Mouse (Mus musculus): Measurements from ENCODE around the gene Hoxa11. TPM values are rescaled to one million over a fixed set of nuclear protein-coding genes. Genes with fewer than 3 reads are reported as not detected.

Hoxa11 gene
- polyA plus RNA-seq, 1 experiment: not detected

DNA sequence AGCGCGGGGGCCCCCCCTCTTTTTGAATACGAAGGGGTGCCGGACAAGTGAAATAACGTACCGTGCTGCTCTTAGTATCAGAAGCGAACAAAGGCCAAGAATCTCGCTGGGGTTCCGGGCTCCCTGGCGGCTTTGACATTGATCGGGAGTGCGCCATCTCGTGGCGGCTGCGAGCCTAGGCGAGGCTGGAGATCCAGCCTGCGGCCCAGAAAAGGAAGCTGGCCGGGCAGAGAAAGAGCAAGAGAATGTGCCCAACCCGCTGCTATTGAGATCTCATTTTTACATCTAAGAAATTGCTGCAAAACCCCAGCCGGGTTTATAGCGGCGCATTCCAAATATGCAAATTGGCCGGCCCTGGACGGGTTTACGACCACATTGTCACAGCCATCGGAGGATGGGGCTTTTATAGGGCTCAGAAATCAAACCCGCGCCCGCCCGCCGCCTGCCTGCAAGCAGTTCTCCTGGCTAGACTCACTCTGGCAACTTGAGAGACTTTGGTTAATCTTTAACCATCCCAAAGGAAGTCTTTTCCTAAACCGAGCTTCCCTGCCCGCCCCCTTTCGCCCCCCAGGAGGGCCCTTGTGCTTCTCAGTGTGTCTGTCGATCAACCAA is 5.1 kb downstream of the Hoxa11 start, which contains the start of gene Hoxa10:
Gene Hoxa10, minus strand, starts transcription at position 466 of the 612 bp plus-strand sequence.
- H3K27ac ChIP-seq (ENCODE audit: insufficient read depth, low read length): no peak within 1 kb of the TSS
- H3K36me3 ChIP-seq (ENCODE audit: control insufficient read depth, insufficient read depth, low read length, poor library complexity, severe bottlenecking): no peaks in the 10 kb centered on the region
- H3K4me1 ChIP-seq (ENCODE audit: control insufficient read depth, insufficient read depth, low read length): no peaks in the 10 kb centered on the region
- H3K9ac ChIP-seq (ENCODE audit: low read depth, poor library complexity, severe bottlenecking): no peak within 1 kb of the TSS
- peak within 1 kb of the TSS; percentile 16; the same call in 1 of the 2 replicates for H3K4me3 ChIP-seq (ENCODE audit: low read depth, low read length)
- no peaks in the 10 kb centered on the region for H3K9me3 ChIP-seq (replicated peaks; ENCODE audit: control insufficient read depth, insufficient read depth, low read length, poor library complexity, severe bottlenecking)
- TF ChIP-seq EP300 (IDR thresholded peaks at IDR 0.05; ENCODE audit: insufficient read depth, low read depth, low read length): no peak
- TF ChIP-seq CTCF (IDR thresholded peaks at IDR 0.05; ENCODE audit: low read depth, low read length): peak; percentile 80
- no peak for TF ChIP-seq POLR2A (IDR thresholded peaks at IDR 0.05; ENCODE audit: insufficient read depth, low read length)
- H3K27me3 ChIP-seq (ENCODE audit: control insufficient read depth, insufficient read depth, low read length, poor library complexity, severe bottlenecking): peaks cover 61% of the 10 kb centered on the region

GRCm38 (mm10) chr6:52239625-52240388 is 5.8 kb downstream of the Hoxa11 start:
- Histone ChIP-seq H3K4me3 (ENCODE audit: low read depth, low read length) (peak overlapping the region; percentile 12; the same call in 1 of the 2 replicates), H3K27me3 (ENCODE audit: control insufficient read depth, insufficient read depth, low read length, poor library complexity, severe bottlenecking) (peaks cover 59% of the 10 kb centered on the region), H3K36me3 (ENCODE audit: control insufficient read depth, insufficient read depth, low read length, poor library complexity, severe bottlenecking) (no peaks in the 10 kb centered on the region), H3K27ac (ENCODE audit: insufficient read depth, low read length) (no peak overlapping the region), H3K9me3 (replicated peaks; ENCODE audit: control insufficient read depth, insufficient read depth, low read length, poor library complexity, severe bottlenecking) (no peaks in the 10 kb centered on the region), H3K9ac (ENCODE audit: low read depth, poor library complexity, severe bottlenecking) (no peak overlapping the region), H3K4me1 (ENCODE audit: control insufficient read depth, insufficient read depth, low read length) (no peaks in the 10 kb centered on the region)
- no peak for TF ChIP-seq POLR2A (IDR thresholded peaks at IDR 0.05; ENCODE audit: insufficient read depth, low read length)
- TF ChIP-seq EP300 (IDR thresholded peaks at IDR 0.05; ENCODE audit: insufficient read depth, low read depth, low read length): no peak
- TF ChIP-seq CTCF (IDR thresholded peaks at IDR 0.05; ENCODE audit: low read depth, low read length): no peak

GRCm38 (mm10) chr6:52238976-52239375 is 6.6 kb downstream of the Hoxa11 start:
- Histone ChIP-seq H3K36me3 (ENCODE audit: control insufficient read depth, insufficient read depth, low read length, poor library complexity, severe bottlenecking) (no peaks in the 10 kb centered on the region), H3K4me3 (ENCODE audit: low read depth, low read length) (no peak overlapping the region), H3K27ac (ENCODE audit: insufficient read depth, low read length) (no peak overlapping the region), H3K9me3 (replicated peaks; ENCODE audit: control insufficient read depth, insufficient read depth, low read length, poor library complexity, severe bottlenecking) (no peaks in the 10 kb centered on the region), H3K4me1 (ENCODE audit: control insufficient read depth, insufficient read depth, low read length) (no peaks in the 10 kb centered on the region), H3K27me3 (ENCODE audit: control insufficient read depth, insufficient read depth, low read length, poor library complexity, severe bottlenecking) (peaks cover 62% of the 10 kb centered on the region), H3K9ac (ENCODE audit: low read depth, poor library complexity, severe bottlenecking) (no peak overlapping the region)
- TF ChIP-seq POLR2A (IDR thresholded peaks at IDR 0.05; ENCODE audit: insufficient read depth, low read length) (no peak), CTCF (IDR thresholded peaks at IDR 0.05; ENCODE audit: low read depth, low read length) (no peak), EP300 (IDR thresholded peaks at IDR 0.05; ENCODE audit: insufficient read depth, low read depth, low read length) (no peak)

DNA sequence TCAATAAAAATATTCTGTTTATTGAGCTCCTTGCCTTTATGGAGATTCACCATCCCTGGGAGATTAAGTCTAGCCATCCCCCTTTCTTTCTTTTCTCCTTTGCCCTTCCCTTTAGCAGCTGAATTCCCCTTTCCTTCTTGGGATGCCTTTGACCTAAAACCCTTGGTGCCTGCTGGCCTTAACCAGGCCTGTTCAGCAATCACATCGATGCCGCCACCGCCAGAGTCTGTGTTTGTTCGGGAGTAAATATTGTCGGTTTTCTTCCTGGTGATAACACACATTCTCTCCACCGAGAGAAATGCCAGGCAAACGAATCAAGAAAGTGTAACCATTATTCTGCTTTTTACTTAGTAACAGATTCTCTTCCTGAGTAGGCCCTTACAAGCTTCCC is 7.5 kb downstream of the Hoxa11 start:
- no peak overlapping the region for H3K9ac ChIP-seq (ENCODE audit: low read depth, poor library complexity, severe bottlenecking)
- no peaks in the 10 kb centered on the region for H3K4me1 ChIP-seq (ENCODE audit: control insufficient read depth, insufficient read depth, low read length)
- no peaks in the 10 kb centered on the region for H3K36me3 ChIP-seq (ENCODE audit: control insufficient read depth, insufficient read depth, low read length, poor library complexity, severe bottlenecking)
- H3K27me3 ChIP-seq (ENCODE audit: control insufficient read depth, insufficient read depth, low read length, poor library complexity, severe bottlenecking): peaks cover 64% of the 10 kb centered on the region
- H3K27ac ChIP-seq (ENCODE audit: insufficient read depth, low read length): no peak overlapping the region
- H3K4me3 ChIP-seq (ENCODE audit: low read depth, low read length): no peak overlapping the region
- no peaks in the 10 kb centered on the region for H3K9me3 ChIP-seq (replicated peaks; ENCODE audit: control insufficient read depth, insufficient read depth, low read length, poor library complexity, severe bottlenecking)
- TF ChIP-seq POLR2A (IDR thresholded peaks at IDR 0.05; ENCODE audit: insufficient read depth, low read length) (no peak), CTCF (IDR thresholded peaks at IDR 0.05; ENCODE audit: low read depth, low read length) (no peak), EP300 (IDR thresholded peaks at IDR 0.05; ENCODE audit: insufficient read depth, low read depth, low read length) (no peak)

GRCm38 (mm10) chr6:52237346-52238154 is 8.1 kb downstream of the Hoxa11 start:
- H3K27me3 ChIP-seq (ENCODE audit: control insufficient read depth, insufficient read depth, low read length, poor library complexity, severe bottlenecking): peaks cover 65% of the 10 kb centered on the region
- no peaks in the 10 kb centered on the region for H3K9me3 ChIP-seq (replicated peaks; ENCODE audit: control insufficient read depth, insufficient read depth, low read length, poor library complexity, severe bottlenecking)
- TF ChIP-seq POLR2A (IDR thresholded peaks at IDR 0.05; ENCODE audit: insufficient read depth, low read length) (no peak), EP300 (IDR thresholded peaks at IDR 0.05; ENCODE audit: insufficient read depth, low read depth, low read length) (no peak), CTCF (IDR thresholded peaks at IDR 0.05; ENCODE audit: low read depth, low read length) (no peak)
- H3K4me3 ChIP-seq (ENCODE audit: low read depth, low read length): no peak overlapping the region
- H3K27ac ChIP-seq (ENCODE audit: insufficient read depth, low read length): no peak overlapping the region
- no peaks in the 10 kb centered on the region for H3K36me3 ChIP-seq (ENCODE audit: control insufficient read depth, insufficient read depth, low read length, poor library complexity, severe bottlenecking)
- no peak overlapping the region for H3K9ac ChIP-seq (ENCODE audit: low read depth, poor library complexity, severe bottlenecking)
- no peaks in the 10 kb centered on the region for H3K4me1 ChIP-seq (ENCODE audit: control insufficient read depth, insufficient read depth, low read length)

Measured in ES-Bruce4 (cell line).